Mouse (Mus musculus): ENCODE results near the gene Prkd2.

GRCm38 (mm10) chr7:16825785-16826184, 16.9 kb upstream of the Prkd2 start:
- no peak for TF ChIP-seq CEBPB (IDR thresholded peaks at IDR 0.05; ENCODE audit: insufficient read depth, poor library complexity, severe bottlenecking)
- no peak for TF ChIP-seq POLR2A (IDR thresholded peaks at IDR 0.05; ENCODE audit: insufficient read length, low read depth)
- TF ChIP-seq MAX (IDR thresholded peaks at IDR 0.05; ENCODE audit: low read depth): no peak
- no peak for TF ChIP-seq USF1 (IDR thresholded peaks at IDR 0.05; ENCODE audit: low read depth)
- no peak for TF ChIP-seq SRF (IDR thresholded peaks at IDR 0.05; ENCODE audit: control insufficient read depth, insufficient read length, low read depth)
- no peak for TF ChIP-seq POLR2AphosphoS2 (IDR thresholded peaks at IDR 0.05; ENCODE audit: insufficient read length, low read depth)
- TF ChIP-seq E2F4 (IDR thresholded peaks at IDR 0.05; ENCODE audit: insufficient read depth): no peak
- TF ChIP-seq TCF12 (IDR thresholded peaks at IDR 0.05; ENCODE audit: insufficient read depth, poor library complexity, severe bottlenecking): no peak
